Mouse (Mus musculus) right cerebral cortex, postnatal 10 days (tissue): ENCODE results near the gene Gm379.

ENCODE experiments used
- DNase-seq, 2 experiments: peaks; one replicate each; pipeline ENCODE4 v3.0.0; 2021; ENCODE audit warnings: low spot score in 2 of 2

The Gm379 gene

DNA sequence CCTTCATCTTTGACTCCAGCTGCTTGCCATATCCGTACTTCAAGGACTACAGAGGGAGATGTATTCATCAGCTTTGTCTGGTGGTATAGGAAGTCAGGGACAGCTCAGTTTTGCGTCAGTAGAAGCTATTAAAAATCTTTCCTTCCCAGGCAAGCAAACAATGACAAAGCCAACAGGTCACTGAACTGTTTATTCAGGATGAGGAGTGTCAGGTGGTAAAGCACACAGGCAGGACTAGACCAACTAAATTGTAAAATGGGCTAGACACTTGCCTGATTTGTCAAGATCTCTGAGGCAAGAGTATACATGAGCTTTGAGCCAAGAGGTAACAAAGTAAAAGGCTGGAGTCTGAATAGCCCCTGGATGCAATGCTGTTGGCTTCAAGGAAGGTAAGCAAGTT is at the start of gene Gm379:
TSS of gene Gm379 (minus strand) at position 7 of the 400 bp plus-strand sequence.
- no peak for DNase-seq

DNA sequence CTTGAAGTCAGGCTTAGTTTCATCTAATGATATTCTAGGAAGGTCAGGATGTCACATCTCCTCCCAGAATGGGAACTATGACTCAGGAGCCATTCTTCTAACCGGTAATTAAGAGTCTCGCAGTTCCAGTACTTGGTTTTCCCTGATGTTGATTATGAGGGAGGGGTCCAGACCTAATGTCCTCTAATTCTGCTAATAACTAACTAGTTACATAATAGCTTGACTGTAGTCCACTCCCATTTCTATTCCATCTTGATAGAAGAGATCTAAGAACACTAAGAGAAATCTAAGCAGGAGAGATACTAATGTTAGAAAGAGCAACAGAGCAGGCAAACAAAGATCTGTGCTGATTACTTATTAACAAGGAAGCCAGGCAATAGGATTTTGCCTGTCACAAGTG is 39.6 kb upstream of the Gm379 start:
- DNase-seq: no peak

DNA sequence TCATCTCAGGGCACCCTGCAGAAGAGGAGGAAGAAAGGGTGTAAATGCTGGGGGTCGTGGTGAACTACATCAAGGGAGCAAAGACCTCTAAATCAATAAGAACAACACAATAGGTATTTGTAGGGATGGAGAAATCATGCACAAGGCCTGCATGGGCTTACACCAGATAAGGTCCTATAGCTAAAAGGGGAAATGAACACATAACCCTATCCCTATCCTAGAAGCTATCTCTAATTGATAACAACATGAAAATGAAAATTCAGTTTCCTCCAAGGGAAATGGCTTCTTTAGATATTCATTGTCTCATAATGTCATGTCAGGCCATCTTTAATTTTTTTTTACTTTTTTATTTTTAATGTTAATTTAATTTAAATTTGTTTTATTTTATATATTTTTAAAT is 4.2 kb upstream of the Gm379 start:
- DNase-seq: no peak

DNA sequence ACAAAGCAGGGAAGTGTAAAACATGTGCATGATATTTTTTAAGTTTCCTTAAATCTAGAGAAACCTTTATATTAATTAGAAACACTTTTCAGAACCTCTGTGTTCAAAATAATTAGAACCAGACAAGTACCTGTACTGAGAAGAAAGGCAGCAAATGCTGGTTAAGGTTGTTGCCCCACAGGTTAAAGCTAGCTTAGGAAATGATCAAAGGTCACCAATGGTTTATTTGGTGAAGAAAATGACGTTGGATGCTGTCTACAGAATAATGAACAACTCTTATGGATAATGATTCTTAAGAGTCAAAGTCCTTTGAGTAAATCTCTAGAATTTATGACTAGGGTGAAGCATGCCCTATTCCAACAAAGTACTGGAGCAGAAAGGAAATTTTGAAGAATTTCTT is 42.7 kb downstream of the Gm379 start:
- no peak for DNase-seq

DNA sequence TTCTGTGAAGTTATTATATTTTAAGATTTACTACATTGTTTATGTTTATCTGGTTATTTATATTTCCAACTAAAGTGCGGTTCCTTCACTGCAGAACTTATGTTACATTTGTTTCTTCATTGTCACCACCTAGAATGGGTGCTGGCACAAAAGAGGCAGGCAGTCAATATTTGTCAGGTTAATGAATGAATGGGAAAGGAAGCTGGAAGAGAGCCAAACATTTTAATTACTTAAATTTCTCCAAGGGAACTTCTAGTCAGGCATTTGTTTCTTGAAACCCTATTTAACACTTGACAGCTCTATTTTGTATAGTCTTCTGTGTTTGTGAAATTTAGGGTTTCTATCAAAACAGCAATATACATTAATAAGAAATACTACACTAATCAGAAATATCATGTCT is 43.8 kb downstream of the Gm379 start:
- no peak for DNase-seq
